Mouse (Mus musculus) olfactory bulb, adult 2 months (tissue): Measurements from ENCODE around the gene Cyp8b1. TPM values are rescaled to one million over a fixed set of nuclear protein-coding genes. Genes with fewer than 3 reads are reported as not detected.

Experiments used
- H3K27ac ChIP-seq: fragments of 200-500 bp; 2 replicates; pipeline ENCODE4 v1.5.1; 2012; ENCODE audit warnings: low read depth, low read length; ENCODE audit not compliant: insufficient read depth
- H3K4me1 ChIP-seq: fragments of 200-500 bp; 2 replicates; pipeline ENCODE4 v1.6.1; 2012; ENCODE audit warnings: low read length; ENCODE audit not compliant: control insufficient read depth, insufficient read depth
- H3K4me3 ChIP-seq: fragments of 200-500 bp; 2 replicates; pipeline ENCODE4 v1.5.1; 2012; ENCODE audit warnings: mild to moderate bottlenecking, low read depth, low read length, moderate library complexity; ENCODE audit not compliant: insufficient read depth
- CTCF ChIP-seq: fragments of 200-500 bp; IDR thresholded peaks from 2 replicates; pipeline ENCODE4 v1.5.1; 2012; ENCODE audit warnings: low read depth, mild to moderate bottlenecking, low read length, moderate library complexity; ENCODE audit not compliant: insufficient read depth
- POLR2A ChIP-seq: fragments of 200-500 bp; IDR thresholded peaks from 2 replicates; pipeline ENCODE4 v1.6.1; 2012; ENCODE audit warnings: mild to moderate bottlenecking, low read depth, low read length, moderate library complexity; ENCODE audit not compliant: insufficient read depth
- WGBS: fragments of 180-500 bp; shearing (Covaris S2); methylation state at CpG from one replicate; pipeline ENCODE4 v1.1.7; 2018; 5-methylcytosine and 5-hydroxymethylcytosine counted together
- polyA plus RNA-seq: library from polyadenylated mRNA; stranded (reverse); fragments of >200 nt; gene quantifications from 2 replicates; pipeline ENCODE4 v1.2.4, GENCODE M21; 2012; ENCODE audit warnings: low replicate concordance; ENCODE audit not compliant: missing spikeins, insufficient read depth, insufficient read length

Cyp8b1 gene
- polyA plus RNA-seq, 1 experiment = not detected

DNA sequence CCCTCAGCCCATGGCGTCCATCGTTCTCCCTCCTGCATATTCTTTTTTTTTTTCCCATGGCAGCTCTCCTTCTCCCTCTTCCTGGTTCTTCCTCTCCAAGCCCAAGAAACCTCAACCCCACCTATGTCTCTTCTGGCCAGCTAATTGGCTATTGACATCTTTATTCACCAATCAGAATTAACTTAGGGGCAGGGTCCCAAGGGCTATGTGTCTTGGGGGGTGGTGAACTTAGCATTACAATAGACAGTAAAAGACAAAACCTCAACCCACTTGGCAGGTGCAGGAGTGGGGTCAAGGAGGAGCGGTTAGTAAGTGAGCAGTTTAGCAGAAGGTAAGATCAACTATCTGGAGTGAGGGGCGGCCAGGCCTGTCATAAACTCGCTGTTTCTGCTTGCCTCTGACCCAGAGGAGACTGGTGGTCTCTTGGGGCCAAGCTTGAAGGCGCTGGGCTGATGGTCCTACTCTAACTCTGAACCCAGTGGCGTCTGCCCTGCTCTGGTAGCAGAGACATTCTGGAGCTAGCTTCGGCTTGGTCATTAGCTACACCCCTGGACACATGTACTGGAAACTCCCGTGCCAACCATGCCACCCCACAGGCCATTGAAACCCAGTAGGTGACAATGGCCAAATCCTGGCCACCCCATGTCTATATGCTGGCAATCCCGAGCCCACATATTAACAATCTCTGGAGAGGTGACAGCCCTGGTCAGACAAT lies 8.6 kb downstream of the Cyp8b1 start:
- no peak overlapping the region for H3K27ac ChIP-seq
- no peak overlapping the region for H3K4me3 ChIP-seq
- H3K4me1 ChIP-seq = peaks cover 3% of the 10 kb centered on the region; the same call in 1 of the 2 replicates
- 73% methylated on average over 10 of the region's 10 CpGs for WGBS
- TF ChIP-seq CTCF (no peak), POLR2A (no peak)

DNA sequence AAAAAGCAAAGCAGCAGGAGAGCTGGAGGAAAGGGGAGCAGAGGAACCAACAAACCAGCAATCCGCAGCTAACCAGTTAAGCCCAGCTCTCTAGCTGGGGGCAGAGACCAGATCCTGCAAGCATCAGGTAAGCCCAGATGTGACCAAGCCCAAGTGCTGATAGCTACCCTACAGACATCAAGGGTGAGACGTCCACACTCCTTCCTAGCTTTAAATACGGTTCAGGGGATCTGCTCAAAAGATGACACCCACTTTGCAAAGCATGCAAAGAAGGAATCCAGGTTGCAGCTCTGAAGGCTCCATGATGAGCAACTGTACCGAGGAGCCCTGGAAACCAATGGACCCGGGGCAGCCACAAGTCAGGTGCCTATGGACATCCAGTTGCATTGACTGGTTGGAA lies 9.6 kb downstream of the Cyp8b1 start:
- H3K27ac ChIP-seq = no peak overlapping the region
- WGBS = 87% methylated on average over 5 of the region's 5 CpGs
- TF ChIP-seq CTCF (no peak), POLR2A (no peak)
- H3K4me1 ChIP-seq = peaks cover 6% of the 10 kb centered on the region; the same call in 1 of the 2 replicates
- no peak overlapping the region for H3K4me3 ChIP-seq

DNA sequence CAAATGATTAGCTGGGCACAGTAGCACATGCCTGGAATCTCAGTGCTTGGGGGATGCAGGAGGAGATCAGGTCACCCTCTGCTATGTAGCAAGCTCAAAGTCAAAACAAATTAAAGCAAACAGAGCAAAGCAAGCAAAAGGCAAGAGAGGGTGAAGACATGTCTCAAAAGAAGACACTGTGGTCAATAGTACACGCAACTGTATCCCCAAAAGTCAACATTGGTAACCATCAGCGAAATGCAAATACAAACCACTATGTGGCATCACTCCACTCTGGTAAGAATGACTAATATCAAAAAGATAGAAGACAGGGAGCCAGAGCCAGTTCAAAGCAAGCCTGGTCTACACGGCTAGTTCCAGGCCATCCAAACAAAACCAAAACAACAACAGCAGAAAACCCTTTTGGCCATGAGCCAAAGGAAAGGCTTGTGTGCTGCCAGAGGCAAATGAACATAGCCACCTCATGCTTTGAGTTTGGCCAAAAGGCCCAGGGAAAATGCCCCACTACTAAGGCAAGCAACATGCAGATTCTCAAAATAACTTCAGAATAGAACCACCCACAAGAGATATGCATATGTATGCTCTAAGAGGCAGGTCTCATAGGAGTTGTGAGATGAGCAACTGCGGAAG lies 10.4 kb downstream of the Cyp8b1 start:
- TF ChIP-seq CTCF = no peak
- no peak for TF ChIP-seq POLR2A
- 82% methylated on average over 4 of the region's 4 CpGs for WGBS
- Histone ChIP-seq H3K4me3 (no peak overlapping the region), H3K27ac (no peak overlapping the region), H3K4me1 (peaks cover 11% of the 10 kb centered on the region; the same call in 1 of the 2 replicates)

DNA sequence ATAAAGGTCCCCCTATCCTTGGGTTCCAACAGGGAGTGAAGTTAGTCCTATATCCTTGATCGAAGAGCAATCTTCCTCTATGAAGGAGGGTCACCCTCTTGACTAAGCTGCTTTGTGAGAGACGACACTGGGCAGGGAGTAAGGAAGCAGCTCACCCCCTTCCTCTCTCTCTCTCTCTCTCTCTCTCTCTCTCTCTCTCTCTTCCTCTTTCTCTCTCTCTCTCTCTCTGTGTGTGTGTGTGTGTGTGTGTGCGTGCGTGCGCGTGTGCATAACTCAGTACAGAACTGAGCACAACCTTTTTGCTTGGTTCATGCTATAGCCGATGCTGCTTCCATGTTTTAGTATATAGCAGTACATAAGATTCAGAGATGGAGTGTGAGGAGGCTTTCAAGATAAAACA lies 11.2 kb downstream of the Cyp8b1 start:
- no peak overlapping the region for H3K4me3 ChIP-seq
- peaks cover 11% of the 10 kb centered on the region; the same call in 1 of the 2 replicates for H3K4me1 ChIP-seq
- WGBS = 93% methylated on average over 7 of the region's 7 CpGs
- TF ChIP-seq CTCF = no peak
- TF ChIP-seq POLR2A = no peak
- H3K27ac ChIP-seq = no peak overlapping the region

DNA sequence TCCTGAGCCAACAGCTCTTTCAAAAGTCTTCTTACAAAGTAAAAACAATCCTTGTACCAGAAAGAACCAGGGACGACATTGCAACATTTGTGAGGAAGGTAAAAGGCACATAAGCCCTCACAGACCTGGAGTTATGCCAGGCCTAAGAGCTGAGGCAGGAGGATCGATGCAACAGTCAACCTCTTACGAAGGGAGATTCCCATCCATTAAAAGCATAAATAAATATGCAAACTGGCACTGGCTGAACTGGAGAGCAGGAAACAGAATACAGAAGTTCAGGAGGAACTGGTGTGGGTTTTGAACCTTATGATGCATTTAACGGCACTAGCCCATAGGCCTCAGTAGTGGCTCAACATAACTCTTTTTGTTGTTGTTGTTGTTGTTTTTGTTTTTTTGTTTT lies 11.8 kb downstream of the Cyp8b1 start:
- TF ChIP-seq CTCF (no peak), POLR2A (no peak)
- peaks cover 11% of the 10 kb centered on the region; the same call in 1 of the 2 replicates for H3K4me1 ChIP-seq
- H3K4me3 ChIP-seq = no peak overlapping the region
- WGBS = 85% methylated on average over 4 of the region's 4 CpGs
- no peak overlapping the region for H3K27ac ChIP-seq

DNA sequence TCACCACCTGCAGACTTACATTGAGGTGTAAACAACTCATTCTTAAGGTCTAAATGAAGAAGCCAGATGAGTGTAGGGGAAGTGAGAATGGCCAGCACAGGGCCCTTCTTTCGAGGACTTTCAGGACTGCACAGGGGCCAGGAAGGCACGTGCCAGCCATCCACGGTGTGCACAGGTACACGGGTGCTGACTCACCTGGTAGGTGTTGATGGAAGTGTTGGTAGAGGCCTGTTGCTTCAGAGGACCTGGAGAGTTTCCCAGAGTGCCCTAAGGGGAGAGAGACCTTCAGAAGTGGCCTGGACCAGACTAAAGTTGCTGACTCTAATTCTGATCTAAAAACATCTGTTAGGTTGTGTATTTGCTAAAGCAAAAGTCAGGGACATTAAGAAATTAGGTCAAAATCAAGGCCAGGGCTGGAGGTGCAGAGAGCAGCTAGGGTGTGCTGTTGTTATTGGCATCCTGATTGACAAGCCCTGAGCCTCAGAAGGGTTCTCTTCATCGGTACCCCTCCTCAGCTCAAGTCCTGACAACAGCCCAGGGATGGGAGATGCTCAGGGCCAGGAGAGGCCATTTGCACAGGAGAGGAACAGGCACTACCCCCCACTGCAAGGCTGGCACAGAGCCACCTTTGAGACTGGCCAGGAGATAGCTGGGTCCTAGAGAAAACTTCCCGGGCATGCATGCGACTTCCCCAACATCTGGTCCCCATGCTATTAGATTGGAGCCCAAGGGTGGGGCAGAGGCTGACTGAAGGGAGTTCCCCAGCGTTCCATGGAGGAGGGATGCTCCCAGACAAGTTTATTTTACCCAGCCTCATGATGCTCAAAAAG lies 12.4 kb downstream of the Cyp8b1 start:
- H3K4me1 ChIP-seq = peaks cover 11% of the 10 kb centered on the region; the same call in 1 of the 2 replicates
- TF ChIP-seq CTCF = no peak
- TF ChIP-seq POLR2A = no peak
- no peak overlapping the region for H3K27ac ChIP-seq
- 76% methylated on average over 8 of the region's 8 CpGs for WGBS
- no peak overlapping the region for H3K4me3 ChIP-seq

DNA sequence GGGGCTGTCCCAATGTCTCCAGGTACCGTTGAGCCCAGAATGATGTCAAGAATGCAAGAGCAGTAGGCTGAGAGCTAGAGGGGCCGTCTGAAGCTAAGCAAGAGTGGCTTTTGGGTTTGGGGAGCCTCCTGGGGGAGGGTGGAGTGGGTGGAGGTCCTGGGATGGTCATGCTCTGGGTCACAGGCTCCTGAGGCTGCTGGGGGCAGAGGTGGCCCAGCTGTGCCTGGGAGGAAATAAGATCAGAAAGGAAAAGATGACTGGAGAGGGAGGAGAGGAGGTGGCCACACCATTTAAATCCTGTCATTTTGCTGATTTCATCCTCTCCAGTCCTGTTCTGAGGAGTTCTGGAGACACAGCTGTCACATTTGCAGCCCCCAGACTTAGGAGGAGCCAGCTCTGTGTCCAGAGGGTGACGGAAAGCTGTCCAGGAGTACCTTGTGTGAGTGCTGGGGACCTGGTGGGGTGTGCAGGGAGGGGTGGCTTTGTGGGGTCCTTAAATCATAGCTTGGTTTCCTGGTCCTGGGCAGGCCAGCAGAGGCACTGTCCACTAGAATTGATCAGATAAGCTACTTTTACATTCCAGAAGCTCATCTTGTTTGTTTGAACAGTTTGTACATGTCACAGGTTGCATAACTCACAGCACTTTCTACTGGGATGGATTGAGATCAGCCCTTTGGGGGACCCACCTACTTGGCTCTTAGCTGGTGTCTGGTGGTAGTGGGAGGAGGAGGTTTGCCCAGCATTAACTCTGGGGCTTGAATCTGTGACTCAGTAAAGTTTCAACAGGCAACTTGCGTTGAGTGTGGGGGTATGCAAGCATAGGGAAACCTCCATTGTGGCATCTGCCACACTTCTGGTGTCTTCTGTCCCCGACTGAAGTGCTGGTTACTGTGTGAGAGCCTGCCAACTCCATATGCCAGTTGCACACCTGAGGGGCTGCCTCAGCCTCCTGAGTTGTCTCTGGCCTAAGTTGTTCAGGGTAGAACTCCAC lies 14.1 kb downstream of the Cyp8b1 start:
- WGBS = 79% methylated on average over 5 of the region's 5 CpGs
- Histone ChIP-seq H3K4me1 (peaks cover 11% of the 10 kb centered on the region; the same call in 1 of the 2 replicates), H3K27ac (no peak overlapping the region), H3K4me3 (no peak overlapping the region)
- TF ChIP-seq CTCF (no peak), POLR2A (no peak)

DNA sequence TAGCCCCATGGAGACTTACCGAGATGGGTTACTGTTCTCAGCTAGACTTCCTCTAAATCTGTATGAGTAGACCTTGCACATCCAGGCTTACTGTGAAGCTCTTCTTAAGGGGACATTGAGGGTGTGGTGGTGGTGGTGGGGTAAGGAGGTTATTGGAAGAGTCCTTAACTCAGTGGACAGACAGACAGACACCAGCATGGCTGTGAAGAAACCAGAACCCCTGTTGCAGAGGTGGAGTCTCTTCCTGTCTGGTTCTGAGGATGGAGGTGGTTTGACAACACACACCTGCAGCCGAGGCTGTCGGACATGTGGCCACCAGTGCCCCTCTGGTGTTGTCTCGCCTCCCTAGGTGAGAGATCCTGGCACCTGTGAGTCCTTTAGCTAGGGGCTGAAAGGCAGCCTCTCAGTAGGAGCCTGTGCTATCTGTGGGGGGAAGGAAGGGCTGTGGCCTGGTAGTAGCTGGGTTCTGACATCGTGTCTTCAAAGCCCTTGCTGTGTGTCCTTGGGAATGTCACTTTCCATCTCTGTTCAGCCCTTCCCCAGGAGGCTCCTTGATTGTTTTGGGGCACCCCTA lies 15.7 kb downstream of the Cyp8b1 start:
- H3K4me1 ChIP-seq = peaks cover 14% of the 10 kb centered on the region
- 93% methylated on average over 5 of the region's 5 CpGs for WGBS
- TF ChIP-seq CTCF (no peak), POLR2A (no peak)
- no peak overlapping the region for H3K27ac ChIP-seq
- no peak overlapping the region for H3K4me3 ChIP-seq
